Mouse (Mus musculus) heart, adult 2 months (tissue): Measurements from ENCODE around the gene Gata3. TPM values are rescaled to one million over a fixed set of nuclear protein-coding genes. Genes with fewer than 3 reads are reported as not detected.

ENCODE experiments used
- DNase-seq, 2 experiments: peaks; one replicate each; pipeline ENCODE4 v3.0.0; 2021
- H3K27ac ChIP-seq: fragments of 200-600 bp; 2 replicates; pipeline ENCODE4 v1.8.1; 2022
- H3K27me3 ChIP-seq: fragments of 200-500 bp; 2 replicates; pipeline ENCODE4 v1.6.1; 2012; ENCODE audit warnings: mild to moderate bottlenecking, low read length, inconsistent platforms, mixed read lengths; ENCODE audit not compliant: control insufficient read depth, insufficient read depth
- H3K36me3 ChIP-seq: fragments of 200-500 bp; 2 replicates; pipeline ENCODE4 v1.6.1; 2012; ENCODE audit warnings: low read length, inconsistent platforms; ENCODE audit not compliant: control insufficient read depth, insufficient read depth
- H3K4me1 ChIP-seq: fragments of 200-500 bp; 2 replicates; pipeline ENCODE4 v1.6.1; 2011; ENCODE audit warnings: low read length; ENCODE audit not compliant: control insufficient read depth, insufficient read depth
- H3K4me3 ChIP-seq: fragments of 200-600 bp; 2 replicates; pipeline ENCODE4 v1.8.1; 2022
- H3K79me2 ChIP-seq: fragments of 200-500 bp; replicated peaks from 2 replicates; pipeline ENCODE4 v1.6.1; 2012; ENCODE audit warnings: mild to moderate bottlenecking, inconsistent platforms, low read length, moderate library complexity, mixed read lengths; ENCODE audit not compliant: control insufficient read depth, insufficient read depth
- H3K9ac ChIP-seq: fragments of 200-500 bp; 2 replicates; pipeline ENCODE4 v1.6.1; 2012; ENCODE audit warnings: low read depth, mild to moderate bottlenecking, control low read depth, inconsistent platforms, low read length, mixed read lengths
- CTCF ChIP-seq: fragments of 200-600 bp; IDR thresholded peaks from 2 replicates; pipeline ENCODE4 v1.8.1; 2022; ENCODE audit warnings: antibody characterized with exemption, mild to moderate bottlenecking, moderate library complexity
- EP300 ChIP-seq: fragments of 200-500 bp; IDR thresholded peaks from 2 replicates; pipeline ENCODE4 v1.6.1; 2011; ENCODE audit warnings: low read depth, low read length, control low read depth; ENCODE audit not compliant: insufficient read depth
- POLR2A ChIP-seq: fragments of 200-500 bp; IDR thresholded peaks from 2 replicates; pipeline ENCODE4 v1.6.1; 2011; ENCODE audit warnings: mild to moderate bottlenecking, low read depth, low read length, control low read depth; ENCODE audit not compliant: insufficient read depth
- WGBS: fragments of 180-500 bp; shearing (Covaris S2); methylation state at CpG from one replicate; pipeline ENCODE4 v1.1.7; 2018; 5-methylcytosine and 5-hydroxymethylcytosine counted together
- intact Hi-C: fragments of 180-260 bp; cut with DNase I; formaldehyde crosslinking; loops from one replicate; pipeline ENCODE4 v1.15.1; 2025
- polyA plus RNA-seq: library from polyadenylated mRNA; depleted of rRNA; stranded (reverse); fragments of >200 nt; gene quantifications from 2 replicates; pipeline ENCODE4 v1.2.3, GENCODE M21; 2012
- total RNA-seq, 2 experiments: library from RNA; stranded (reverse); gene quantifications; 2 replicates each; pipeline ENCODE4 v1.2.3; 2021

Gata3 gene
- total and polyA plus RNA-seq, 3 experiments = 0.57 to 0.91 (median 0.59) TPM

GRCm38 (mm10) chr2:9917602-9918001 lies 27.8 kb upstream of the Gata3 start:
- WGBS = 87% methylated on average over 9 of the region's 9 CpGs
- intact Hi-C loops = no loop called here

GRCm38 (mm10) chr2:9905995-9906394 lies 16.2 kb upstream of the Gata3 start:
- Histone ChIP-seq H3K9ac (no peak overlapping the region), H3K27ac (no peak overlapping the region), H3K27me3 (no peaks in the 10 kb centered on the region), H3K4me1 (no peaks in the 10 kb centered on the region), H3K4me3 (no peak overlapping the region), H3K36me3 (no peaks in the 10 kb centered on the region), H3K79me2 (no peaks in the 10 kb centered on the region)
- intact Hi-C loops = no loop called here
- WGBS = 3% methylated on average over 11 of the region's 11 CpGs
- no peak for DNase-seq
- no peak for TF ChIP-seq POLR2A
- TF ChIP-seq CTCF = no peak
- TF ChIP-seq EP300 = no peak

More at GRCm38 (mm10) chr2:9917602-9918001, 27.8 kb upstream of the Gata3 start:
- no peak overlapping the region for H3K27ac ChIP-seq
- no peaks in the 10 kb centered on the region for H3K27me3 ChIP-seq
- no peak overlapping the region for H3K4me3 ChIP-seq
- H3K36me3 ChIP-seq = no peaks in the 10 kb centered on the region
- H3K9ac ChIP-seq = no peak overlapping the region
- no peaks in the 10 kb centered on the region for H3K79me2 ChIP-seq
- no peak for DNase-seq
- no peak for TF ChIP-seq CTCF
- TF ChIP-seq EP300 = no peak
- no peak for TF ChIP-seq POLR2A
- H3K4me1 ChIP-seq = no peaks in the 10 kb centered on the region

GRCm38 (mm10) chr2:9903854-9904560 lies 14.2 kb upstream of the Gata3 start:
- no peak for DNase-seq
- Histone ChIP-seq H3K9ac (no peak overlapping the region), H3K4me1 (no peaks in the 10 kb centered on the region), H3K36me3 (no peaks in the 10 kb centered on the region), H3K27me3 (no peaks in the 10 kb centered on the region; the same call in 1 of the 2 replicates), H3K27ac (no peak overlapping the region), H3K4me3 (no peak overlapping the region), H3K79me2 (no peaks in the 10 kb centered on the region)
- no peak for TF ChIP-seq CTCF
- TF ChIP-seq POLR2A = no peak
- no peak for TF ChIP-seq EP300
- intact Hi-C loops = no loop called here
- 51% methylated on average over 14 of the region's 14 CpGs for WGBS

- intact Hi-C loops = no loop called here
- H3K79me2 ChIP-seq = no peaks in the 10 kb centered on the region
- H3K4me1 ChIP-seq = no peaks in the 10 kb centered on the region
- H3K27ac ChIP-seq = no peak overlapping the region
- no peak for DNase-seq
- no peaks in the 10 kb centered on the region for H3K36me3 ChIP-seq
- no peak overlapping the region for H3K9ac ChIP-seq
- H3K4me3 ChIP-seq = no peak overlapping the region
- WGBS = 46% methylated on average over 8 of the region's 8 CpGs
- TF ChIP-seq CTCF (no peak), EP300 (no peak), POLR2A (no peak)
- peaks cover 17% of the 10 kb centered on the region for H3K27me3 ChIP-seq
Measured at GRCm38 (mm10) chr2:9897846-9898245, 8.0 kb upstream of the Gata3 start.

- no peak overlapping the region for H3K9ac ChIP-seq
- no peaks in the 10 kb centered on the region for H3K4me1 ChIP-seq
- no peak for DNase-seq
- H3K27ac ChIP-seq = no peak overlapping the region
- H3K79me2 ChIP-seq = no peaks in the 10 kb centered on the region
- peaks cover 18% of the 10 kb centered on the region for H3K27me3 ChIP-seq
- no peaks in the 10 kb centered on the region for H3K36me3 ChIP-seq
- no peak for TF ChIP-seq POLR2A
- TF ChIP-seq CTCF = no peak
- no peak for TF ChIP-seq EP300
- H3K4me3 ChIP-seq = no peak overlapping the region
- intact Hi-C loops = no loop called here
- WGBS = 5% methylated on average over 22 of the region's 22 CpGs
Measured at GRCm38 (mm10) chr2:9896097-9896770, 6.4 kb upstream of the Gata3 start.
